Mouse (Mus musculus): ENCODE data around the gene Amd1.

Amd1 gene

DNA sequence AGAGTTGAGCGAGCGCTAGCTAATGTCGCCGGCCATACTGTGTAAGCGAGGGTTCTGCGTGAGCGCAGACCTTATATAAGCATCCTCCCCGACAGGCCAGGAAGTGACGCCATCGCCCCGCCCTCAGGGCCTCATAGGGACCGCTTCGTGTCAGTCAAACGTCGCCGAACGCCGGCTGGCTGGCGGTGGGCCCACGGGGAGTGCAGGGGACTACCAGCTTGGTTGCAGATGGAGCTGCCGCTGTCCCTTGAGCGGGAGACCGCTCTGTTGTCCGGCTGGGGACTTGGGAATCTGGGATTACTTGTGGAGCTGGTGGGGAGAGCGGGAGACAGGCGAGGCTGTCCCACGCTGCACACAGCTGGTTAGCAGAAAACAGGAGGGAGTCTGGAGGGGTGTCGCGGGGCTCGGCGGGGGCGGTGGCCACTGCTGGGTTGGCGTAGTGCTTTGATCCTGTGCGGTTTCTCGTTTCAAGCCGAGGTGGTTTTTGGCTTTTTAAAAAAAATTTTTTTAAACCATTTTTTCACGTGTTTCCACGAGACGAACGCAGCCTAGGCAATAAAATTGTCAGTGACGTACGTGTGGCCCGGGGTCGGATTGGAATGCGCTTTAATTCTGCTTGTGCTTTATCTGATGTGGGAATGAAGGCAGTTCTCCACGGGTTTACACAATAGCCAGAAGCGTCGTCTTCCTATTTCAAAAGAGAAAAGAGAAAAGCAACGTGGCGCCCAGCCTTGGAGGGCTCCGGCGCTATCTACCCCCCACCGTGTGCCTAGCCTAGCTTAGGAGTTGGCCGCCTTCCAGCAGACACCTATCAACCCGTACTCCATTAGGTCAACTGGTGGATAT lies at the start of gene Amd1:
Gene Amd1 (minus strand): TSS at position 47 of the 846 bp plus-strand sequence.
- peak; percentile 99 for DNase-seq (ENCODE audit: low read depth)

DNA sequence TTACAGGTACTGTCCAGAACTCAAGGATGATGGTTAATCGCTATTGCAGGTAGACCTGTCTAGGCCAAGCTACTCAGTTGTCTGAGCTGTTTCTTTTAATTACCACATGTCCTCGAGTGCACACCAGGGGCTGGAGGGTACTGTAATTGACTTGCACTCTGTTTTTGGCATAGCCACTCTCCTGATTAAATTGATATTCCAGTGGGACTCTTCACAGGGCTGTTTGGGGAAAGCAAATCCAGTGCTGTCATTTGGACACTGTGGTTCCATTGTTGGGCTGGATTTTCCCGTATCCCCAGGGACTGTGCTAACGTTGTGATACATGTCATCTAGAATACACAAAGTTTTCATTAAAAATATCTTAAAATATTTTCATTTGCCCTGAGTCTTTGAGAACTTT lies 49.2 kb upstream of the Amd1 start:
- DNase-seq (ENCODE audit: low read depth): no peak

DNA sequence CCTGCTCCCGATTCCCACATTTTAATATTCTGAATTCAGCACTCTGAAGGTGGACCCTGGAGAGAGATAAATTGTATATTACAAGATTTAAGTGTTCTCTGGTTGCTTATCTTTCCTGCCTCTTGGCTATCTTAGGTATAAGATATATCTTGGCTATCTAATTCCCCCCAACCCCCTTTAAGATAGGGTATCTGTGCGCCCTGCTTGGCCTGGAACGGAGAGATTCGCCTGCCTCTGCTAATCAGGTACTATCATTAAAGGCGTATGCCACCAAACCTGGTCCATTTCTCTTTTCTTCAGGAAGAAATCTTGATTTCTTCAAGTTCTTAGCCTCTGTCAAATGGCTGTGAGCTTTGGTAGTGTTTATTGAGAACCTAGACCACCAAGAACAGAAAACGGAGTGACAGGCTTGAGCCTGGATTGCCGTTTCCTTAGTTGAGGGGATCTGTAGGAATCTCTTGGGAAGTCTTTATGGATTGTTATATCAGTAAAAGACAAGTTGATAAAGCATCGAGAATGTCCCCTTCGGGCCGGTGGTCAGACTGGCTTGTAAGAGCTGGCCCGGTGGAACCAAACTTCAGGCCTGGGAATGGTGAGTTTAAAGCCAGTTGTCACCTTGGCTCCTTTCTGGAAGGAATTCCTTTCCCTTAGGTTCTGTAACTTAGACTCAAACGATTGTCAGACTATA lies 48.4 kb upstream of the Amd1 start:
- no peak for DNase-seq (ENCODE audit: low read depth)

DNA sequence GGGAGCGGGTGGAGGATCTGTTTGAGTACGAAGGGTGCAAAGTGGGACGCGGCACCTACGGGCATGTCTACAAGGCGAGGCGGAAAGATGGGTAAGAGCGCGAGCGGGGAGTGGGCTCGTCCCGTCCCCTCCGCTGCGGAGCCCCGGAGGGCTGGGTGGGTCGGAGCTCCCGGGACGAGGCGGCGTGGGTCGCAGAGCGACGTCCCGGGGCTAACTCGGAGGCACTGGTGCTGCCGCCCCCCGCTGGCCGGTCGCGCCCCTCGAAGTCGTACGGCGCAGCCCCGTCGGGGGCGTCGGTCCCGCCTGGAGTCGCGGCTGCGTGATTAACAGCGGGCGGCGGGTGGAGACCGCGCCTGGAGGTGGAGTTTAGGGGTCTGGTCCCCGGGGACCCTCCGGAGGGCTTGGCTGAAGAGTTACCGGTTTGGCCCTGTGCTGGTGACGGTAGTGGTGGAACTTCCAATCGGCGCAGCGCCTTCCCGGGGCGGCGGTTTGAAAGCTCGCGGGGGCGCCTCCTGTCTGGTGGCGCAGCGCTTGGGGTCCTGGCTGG lies 47.7 kb upstream of the Amd1 start:
- no peak for DNase-seq (ENCODE audit: low read depth)

DNA sequence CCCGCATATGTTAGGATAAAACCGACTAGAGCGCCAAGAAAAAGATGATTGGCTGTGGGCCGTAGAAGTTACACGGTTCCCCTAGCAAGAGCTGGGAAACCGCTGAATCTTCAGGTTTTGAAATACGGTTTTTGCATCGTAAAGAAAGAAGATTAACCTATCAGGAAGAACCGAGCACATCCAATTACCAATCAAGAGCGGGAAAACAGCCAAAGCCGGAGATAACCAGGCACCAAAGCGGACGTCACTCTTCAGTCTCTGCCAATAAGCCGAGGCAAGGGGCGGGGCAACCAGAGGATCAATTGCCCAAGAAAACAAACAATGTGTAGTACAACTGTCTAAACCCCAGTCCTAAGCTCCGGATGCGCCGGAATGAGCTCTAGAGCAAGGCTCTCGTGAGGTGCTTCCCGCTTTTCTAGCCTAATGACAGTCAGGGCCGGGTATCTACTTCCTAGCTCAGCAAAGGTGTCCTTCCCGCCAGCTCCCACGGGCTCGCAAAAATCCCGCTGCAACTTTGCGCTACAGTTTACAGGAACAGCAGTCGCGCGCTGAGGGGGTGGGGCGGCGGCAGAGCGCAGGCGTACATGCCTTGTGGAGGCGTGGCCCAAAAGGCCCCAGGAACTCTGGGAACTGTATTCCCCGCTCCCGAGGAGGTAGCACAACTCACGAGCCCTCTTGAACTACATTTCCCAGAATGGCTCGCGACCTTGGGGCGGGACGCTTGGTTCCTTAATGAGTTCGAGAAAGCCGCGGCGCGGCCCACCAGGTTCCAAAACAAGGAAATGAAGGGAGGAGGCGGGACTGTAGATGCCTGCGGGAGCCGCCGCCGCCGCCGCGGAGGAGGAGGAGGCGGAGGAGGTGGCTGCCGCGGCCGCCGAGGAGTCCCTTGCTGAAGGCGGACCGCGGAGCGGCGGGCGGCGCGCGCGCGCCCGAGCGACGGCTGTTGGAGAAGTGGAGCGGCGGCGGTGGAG lies 46.9 kb upstream of the Amd1 start:
- peak; percentile 99 for DNase-seq (ENCODE audit: low read depth)

DNA sequence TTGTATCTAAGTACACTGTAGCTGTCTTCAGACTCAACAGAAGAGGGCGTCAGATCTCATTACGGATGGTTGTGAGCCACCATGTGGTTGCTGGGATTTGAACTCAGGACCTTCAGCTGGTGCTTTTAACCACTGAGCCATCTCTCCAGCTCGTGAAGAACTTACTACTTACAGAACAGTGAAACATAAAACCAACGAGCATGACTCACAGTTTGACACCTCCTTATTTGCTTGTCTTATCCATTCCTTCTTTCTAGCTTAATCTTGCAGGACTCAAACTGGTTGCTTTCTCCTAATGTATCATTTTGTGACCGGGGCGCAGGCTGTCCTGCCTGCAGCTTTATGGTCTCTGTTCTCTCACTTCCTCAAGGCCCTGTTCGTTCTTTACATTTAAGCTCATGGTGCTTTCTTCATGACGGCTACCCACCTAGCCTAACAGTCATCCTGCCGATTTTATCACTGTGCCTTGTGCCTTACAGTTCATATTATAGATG lies 45.5 kb upstream of the Amd1 start:
- peak; percentile 47 for DNase-seq (ENCODE audit: low read depth)

DNA sequence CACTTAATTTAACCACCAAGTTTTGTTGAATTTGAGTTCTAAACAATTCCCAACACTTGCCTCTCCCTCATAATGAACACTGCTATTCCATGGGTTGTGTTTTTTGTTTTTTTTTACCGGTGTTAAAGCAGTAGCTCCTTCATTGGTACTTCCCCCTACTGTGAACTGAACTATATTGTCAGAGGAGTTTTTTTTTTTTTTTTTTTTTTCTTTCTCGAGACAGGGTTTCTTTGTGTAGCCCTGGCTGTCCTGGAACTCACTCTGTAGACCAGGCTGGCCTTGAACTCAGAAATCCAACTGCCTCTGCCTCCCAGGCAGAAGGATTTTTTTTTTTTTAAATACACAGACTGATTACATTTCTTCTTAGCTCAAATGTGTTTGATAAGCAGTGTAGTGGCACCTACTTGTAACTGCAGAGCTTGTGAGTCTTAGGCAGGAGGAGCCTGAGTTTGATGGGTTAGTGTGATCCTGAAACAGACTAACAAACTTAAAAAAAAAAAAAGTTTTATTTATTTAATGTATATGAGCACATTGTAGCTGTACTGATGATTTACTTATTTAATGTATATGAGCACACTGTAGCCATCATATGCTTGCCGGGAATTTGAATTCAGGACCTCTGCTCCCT lies 44.9 kb upstream of the Amd1 start:
- no peak for DNase-seq (ENCODE audit: low read depth)

DNA sequence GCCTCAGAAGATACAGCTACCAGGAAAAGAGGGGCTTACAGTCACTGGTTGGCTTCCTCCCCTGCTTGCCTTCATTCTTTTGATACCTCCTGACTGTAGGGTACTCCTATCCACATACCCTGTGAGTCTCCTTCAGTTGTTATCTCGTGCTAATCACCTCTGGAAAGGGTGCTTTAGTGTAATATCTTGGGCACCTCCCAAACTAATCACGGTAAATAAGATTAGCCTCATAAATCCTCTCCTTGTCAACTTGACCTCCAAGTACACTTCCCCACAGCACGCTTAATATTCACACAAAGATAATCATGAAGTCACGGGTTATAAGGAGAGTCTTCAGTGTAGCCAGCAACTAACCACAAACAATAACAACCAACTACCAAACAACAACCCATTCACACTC lies 40.0 kb upstream of the Amd1 start:
- no peak for DNase-seq (ENCODE audit: low read depth)

DNA sequence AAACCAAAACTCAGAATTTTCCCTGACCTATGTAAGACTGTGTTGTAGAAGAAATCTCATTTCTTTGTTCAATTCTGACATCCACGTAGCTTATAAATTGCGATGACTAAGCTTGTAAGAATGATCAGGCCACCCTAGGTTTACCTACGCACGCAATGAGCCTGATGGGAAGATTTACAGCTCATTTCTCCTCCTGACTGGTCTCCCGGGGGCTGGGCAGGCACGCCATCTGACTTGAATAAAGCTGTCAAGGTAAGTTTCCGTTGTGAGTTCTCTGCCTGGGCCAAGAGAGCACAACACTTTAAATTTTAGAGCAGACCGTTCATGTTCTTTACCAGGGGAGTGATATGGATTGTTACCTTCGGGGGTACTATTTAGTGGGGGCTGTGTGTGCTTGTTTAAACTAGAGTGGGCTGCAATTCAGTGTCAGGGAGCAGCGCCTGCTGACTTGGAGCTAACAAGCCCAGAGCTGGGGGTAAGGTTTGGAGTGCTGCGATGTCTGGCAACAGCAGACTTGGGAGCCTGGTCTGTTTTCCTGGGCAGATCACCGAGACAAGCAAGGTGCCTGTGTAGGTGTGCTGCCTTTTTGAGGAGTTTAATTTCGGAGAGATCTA lies 37.5 kb upstream of the Amd1 start, which contains the start of gene Cdk19:
Gene Cdk19 (plus strand): TSS at position 214 of the 614 bp plus-strand sequence.
- no peak for DNase-seq (ENCODE audit: low read depth)

DNA sequence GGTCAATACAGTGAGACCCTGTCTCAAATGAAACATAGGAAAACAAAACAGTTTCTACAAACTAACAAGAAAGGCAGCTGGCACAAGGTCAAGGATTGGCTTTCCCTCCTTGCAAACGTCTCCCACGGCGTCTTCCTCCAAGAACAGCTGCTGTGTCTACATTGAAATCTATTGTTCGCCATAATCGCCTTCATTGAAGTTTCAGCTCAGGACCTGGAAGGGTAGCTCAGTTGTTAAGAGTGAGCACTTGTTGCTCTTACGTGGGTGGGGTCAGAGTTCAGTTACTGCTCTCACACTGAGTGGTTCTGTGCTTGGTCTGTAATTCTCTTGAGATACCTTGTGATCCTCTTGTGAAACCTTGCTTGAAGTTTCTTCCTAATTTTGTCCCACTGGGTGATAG lies 30.9 kb upstream of the Amd1 start:
- DNase-seq (ENCODE audit: low read depth): no peak

DNA sequence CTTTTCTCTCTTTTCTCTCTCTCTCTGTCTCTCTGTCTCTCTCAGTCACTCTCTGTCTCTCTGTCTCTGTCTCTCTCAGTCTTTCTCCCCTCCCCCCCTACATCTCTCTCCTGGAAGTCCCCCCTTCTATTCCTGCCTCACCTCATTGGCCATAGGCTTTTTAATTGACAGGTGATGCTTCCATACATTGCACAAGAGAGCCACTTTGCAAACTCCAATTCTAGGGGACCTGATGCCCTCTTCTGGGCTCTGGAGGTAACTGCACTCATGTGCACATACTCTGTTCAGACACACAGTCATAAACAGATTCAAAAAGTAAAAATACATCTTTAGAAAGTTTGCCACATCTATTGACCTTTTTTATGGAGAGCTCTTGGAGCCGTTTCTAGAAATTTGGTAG lies 28.3 kb upstream of the Amd1 start:
- DNase-seq (ENCODE audit: low read depth): no peak

DNA sequence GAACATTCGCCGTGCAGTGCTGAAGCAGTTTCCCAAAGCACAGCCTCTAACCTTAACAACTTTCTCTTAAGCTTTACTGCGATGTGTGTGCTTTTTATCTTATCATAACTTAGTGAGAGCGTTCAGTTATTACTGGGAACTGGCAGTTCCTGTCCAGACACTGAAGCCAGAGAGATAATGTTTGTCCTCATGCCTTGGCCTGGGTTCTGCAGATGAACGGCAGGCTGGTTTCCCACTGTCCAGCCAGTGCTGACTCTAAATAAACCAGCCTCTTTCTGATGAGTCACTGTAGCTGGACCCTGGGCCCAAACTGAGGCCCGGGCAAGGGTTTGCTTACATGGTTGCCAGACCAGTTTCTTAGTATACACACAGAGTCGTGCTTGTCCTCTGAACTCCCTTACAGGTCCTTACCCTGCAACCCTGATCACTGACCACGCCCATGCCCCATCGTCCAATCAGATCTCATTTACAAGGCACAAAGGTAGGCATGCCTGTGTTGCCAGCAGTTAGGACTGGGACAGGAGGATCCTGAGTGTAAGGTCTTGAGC lies 26.1 kb upstream of the Amd1 start:
- DNase-seq (ENCODE audit: low read depth): no peak

DNA sequence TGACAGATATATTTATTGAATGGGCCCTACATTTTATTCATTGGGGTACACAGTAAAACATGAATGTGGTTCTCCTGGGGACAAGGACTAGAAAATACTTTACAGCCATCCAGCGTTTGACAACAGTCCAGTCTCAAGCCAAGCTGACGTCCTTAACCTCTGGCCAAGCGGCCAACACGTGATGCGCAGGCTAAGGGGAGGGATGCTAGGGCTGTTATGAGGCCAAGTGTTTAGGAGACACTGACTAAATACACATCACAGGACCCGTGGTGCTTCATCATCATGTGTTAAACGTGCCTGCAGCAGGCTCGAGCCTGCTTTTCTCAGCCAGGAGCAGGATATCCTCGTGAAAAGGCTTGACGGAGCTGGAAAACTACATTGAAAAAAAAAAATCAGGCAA lies 18.3 kb upstream of the Amd1 start:
- no peak for DNase-seq (ENCODE audit: low read depth)

DNA sequence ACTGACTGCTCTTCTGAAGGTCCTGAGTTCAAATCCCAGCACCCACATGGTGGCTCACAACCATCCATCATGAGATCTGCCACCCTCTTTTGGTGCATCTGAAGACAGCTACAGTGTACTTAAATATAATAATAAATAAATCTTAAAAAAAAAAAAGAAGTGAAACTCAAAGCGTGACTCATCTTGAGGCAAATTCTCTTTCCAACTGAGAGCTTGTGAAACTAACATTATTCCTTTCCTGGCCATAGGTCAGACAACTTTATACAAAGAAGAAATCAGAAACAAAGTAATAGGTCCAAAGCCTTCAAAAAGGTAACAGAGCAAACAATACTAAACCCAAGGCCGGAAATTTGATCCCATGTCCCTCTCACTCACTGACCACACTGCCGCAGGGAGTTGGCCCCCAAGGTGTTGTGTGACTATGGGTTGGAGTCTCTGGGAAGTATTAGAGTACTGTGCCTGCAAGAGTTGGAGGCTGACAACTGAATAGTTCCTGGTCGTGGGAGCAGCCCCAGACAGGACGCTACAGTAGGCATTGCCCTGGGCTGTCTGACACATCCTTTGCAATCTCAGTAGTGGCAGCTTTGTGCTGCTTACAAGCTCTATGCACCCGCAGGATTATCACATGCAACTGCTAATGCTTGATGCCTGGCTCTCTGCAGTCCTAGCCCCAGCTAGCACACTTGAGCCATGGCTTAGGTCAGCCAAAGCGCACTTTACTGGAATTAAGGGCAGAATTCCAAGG lies 15.0 kb upstream of the Amd1 start:
- no peak for DNase-seq (ENCODE audit: low read depth)

DNA sequence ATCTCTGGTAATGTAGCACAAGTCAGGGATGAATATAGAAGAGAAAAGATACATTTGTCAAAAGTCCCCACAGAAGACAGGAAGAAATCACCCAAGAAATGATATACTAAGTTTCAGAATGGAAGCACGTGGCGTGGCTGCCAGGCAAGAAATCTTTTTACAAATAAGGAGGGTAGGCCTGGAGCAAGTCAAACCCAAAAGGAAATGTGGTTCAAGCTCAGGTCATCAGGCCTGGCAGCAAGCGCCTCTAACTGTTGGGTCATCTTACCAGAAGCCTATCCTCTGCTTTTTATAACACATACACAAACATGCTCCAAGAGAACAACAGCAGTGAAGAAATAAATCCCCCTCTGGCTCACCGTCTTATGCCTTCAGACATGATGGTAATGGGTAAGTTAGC lies 10.8 kb upstream of the Amd1 start:
- DNase-seq (ENCODE audit: low read depth): no peak

DNA sequence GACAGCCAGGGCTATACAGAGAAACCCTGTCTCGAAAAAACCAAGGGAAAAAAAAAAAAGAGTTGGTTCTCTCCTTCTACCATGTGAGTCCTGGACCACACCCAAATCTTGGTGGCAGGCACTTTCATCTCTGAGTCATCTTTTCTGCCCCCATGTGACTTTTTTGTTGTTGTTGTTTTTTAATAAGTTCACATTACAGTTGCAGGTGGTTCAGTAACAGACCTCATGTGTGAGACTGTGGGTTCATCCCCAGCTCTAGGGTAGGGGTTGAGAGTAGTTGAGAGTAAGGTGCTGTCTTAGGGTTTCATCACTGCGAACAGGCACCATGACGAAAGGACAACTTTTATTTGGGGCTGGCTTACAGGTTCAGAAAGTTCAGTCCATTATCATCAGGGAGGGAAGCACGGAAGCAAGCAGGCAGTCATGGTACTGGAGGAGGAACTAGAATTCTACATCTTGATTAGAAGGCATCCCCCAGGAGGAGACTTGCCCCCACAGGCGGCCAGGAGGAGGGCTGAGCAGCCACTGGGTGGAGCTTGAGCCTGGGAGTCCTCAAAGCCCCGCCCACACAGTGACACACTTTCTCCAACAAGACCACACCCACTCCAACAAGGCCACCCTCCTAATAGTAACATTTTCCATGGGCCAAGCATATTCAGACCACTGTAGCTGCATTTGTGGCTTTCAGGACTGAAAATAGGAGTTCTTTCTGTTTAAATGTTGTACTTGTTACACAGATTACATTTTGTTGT lies 8.1 kb upstream of the Amd1 start:
- DNase-seq (ENCODE audit: low read depth): peak; percentile 39

DNA sequence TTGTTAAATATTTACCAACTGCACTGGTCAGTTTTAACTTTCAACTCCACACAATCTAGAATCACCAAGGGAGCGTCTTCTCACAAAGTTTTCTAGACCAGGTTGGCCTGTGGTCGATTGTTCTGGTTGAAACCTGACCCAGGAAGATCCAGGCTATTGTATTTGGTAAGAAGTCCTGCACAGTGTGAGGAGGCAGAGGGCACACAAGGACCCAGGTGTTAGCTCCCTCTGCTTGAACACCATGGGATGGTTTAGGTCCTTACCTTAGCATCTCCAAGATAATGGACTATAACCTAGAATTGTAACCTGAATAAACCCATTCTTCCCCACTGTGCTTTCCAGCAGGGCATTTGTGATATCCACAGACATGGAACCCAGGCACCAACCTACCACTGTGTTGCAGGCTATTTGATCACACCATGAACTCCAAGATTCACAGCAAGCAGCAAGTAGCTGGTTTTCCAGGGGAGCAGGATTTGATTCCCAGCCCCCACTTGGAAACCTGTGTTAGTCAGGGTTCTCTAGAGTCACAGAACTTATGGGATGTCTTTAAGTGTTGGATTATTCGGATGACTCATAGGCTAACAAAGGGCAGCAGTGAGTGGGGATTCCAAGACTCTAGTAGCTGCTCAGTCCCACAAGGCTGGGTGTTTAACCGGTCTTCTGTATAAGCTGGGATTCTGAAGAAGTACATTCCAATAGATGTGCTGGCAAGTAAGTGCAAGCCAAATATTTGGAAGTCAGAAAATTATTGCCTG lies 6.0 kb upstream of the Amd1 start:
- no peak for DNase-seq (ENCODE audit: low read depth)

DNA sequence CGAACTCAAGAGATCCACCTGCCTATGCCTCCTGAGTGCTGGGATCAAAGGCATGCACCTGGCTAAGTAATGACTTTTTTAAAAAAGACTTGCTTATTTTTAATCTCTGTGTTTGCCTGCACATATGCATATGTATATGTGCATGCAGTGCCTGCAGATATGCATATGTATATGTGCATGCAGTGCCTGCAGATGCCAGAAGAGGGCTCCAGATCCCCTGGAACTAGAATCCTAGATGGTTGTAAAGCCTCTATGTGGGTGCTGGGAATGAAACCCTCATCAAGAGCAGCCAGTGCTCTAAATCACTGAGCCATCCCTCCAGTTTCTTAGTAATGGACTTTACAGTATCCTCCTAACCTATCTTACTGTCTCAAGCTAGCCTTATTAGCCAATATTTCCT lies 4.0 kb upstream of the Amd1 start:
- DNase-seq (ENCODE audit: low read depth): peak; percentile 28
